Mouse (Mus musculus) hematopoietic stem cell, adult 5-6 weeks (primary cell): ENCODE results near the gene Ptk6. TPM values are rescaled to one million over a fixed set of nuclear protein-coding genes. Genes with fewer than 3 reads are reported as not detected.
"Not testable (repeated sequence)": the region's sequence is repeated elsewhere in the genome, so short reads cannot be mapped to it uniquely, and the experiment has no call there.

Experiments used
- ATAC-seq, 2 experiments: fragments of 125-278 bp in 1 of 2; replicated peaks in 1 of 2; 2 replicates each; pipeline ENCODE4 v1.8.0; 2016 to 2017; ENCODE audit warnings: inconsistent platforms in 2 of 2, mild to moderate bottlenecking in 2 of 2, moderate number of reproducible peaks in 2 of 2, low read depth in 1 of 2, moderate TSS enrichment in 1 of 2; ENCODE audit not compliant: low FRiP score in 2 of 2, poor library complexity in 2 of 2, severe bottlenecking in 2 of 2, insufficient read depth in 1 of 2, low TSS enrichment in 1 of 2
- total RNA-seq: library from RNA; stranded (forward); fragments of 172-1452, 232-1000 nt; gene quantifications from 2 replicates; pipeline ENCODE4 v1.2.3, GENCODE M21; 2017

Gene Ptk6
- total RNA-seq, 1 experiment from 2014 or later: not detected

DNA sequence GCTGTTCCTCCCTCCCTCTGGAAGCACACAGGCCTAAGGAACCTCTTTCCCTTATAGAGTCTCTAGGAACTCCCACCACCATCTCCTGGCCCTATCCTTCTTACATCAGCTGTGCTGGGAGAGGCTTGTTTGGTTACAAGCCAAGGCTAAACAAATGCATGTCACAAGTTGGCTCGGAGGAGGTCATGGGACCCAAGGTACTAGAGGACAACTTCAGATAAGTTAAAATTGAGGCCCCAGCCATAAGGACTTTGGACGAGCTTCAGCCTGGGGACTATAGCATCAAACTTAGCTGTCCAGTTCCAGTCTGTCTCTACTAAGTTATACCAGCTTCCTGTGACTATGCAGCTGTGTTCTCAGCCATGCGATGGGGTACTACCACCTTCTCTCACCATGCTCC, 24.5 kb upstream of the Ptk6 start:
- no peak for ATAC-seq

GRCm38 (mm10) chr2:181224994-181225393, 22.4 kb upstream of the Ptk6 start:
- ATAC-seq: no peak

DNA sequence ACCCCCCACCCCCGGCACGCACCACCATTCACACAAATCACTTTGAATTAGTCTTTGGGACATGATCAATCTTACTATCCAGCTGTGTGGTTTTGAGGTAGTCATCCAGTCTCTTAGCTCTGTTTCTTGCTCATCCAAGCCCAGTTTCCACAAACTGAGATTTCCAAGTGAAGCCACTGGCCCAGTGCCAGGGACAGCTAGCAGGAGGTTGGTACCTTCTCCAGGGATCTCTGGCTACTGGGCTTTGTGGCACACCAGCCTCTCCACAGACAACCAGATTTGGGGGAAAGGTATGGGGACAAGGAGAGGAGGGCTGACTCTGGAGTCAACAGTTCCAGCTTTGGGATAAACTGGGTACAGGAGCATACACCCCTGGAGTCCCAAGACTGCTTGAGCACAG, 17.8 kb upstream of the Ptk6 start:
- ATAC-seq: no peak

- peak; percentile 99 to 100 for ATAC-seq
Measured at GRCm38 (mm10) chr2:181219538-181220216, 17.1 kb upstream of the Ptk6 start, which contains the start of gene Fndc11. TSS of gene Fndc11 (plus strand) at chr2:181220013.

GRCm38 (mm10) chr2:181218881-181219485, 16.4 kb upstream of the Ptk6 start:
- ATAC-seq: no peak

- ATAC-seq: no peak
Measured at GRCm38 (mm10) chr2:181216037-181216436, 13.4 kb upstream of the Ptk6 start.

GRCm38 (mm10) chr2:181213021-181213445, 10.4 kb upstream of the Ptk6 start, which contains the start of gene Srms:
TSS of gene Srms (minus strand) at chr2:181213185.
- peak; percentile 82 to 89 for ATAC-seq

DNA sequence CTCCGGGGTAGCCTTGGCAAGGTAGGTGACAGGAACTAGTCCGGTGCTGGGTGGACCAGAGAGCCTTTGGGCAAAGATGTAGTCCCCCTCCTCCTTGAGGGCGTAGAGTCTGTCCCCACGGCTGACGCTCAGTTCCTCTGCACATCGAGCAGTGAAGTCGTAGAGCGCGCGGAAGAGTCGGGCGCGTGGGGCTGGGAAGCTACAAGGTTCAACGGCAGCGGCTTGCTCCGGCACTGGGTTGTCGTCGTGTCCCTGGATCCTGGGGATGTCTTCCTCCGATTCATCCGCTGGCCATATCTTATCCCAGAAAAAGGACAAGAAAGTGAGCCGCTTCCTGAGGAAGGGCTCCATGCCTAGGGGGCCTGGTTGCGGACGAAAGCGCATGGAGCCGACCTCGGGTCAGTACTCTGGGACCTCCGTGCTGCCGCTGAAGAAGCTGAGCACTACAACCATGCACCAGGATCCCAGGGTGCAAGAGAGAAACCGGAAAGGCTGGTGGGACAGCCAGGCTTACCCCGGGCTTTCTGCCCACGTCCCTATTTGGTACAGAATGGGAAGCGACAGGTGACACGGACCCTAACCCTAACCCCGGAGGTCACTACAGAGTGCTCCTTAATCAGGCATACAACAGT, 9.9 kb upstream of the Ptk6 start:
- peak; percentile 46 to 47; a peak in 3 of 4 replicates for ATAC-seq

DNA sequence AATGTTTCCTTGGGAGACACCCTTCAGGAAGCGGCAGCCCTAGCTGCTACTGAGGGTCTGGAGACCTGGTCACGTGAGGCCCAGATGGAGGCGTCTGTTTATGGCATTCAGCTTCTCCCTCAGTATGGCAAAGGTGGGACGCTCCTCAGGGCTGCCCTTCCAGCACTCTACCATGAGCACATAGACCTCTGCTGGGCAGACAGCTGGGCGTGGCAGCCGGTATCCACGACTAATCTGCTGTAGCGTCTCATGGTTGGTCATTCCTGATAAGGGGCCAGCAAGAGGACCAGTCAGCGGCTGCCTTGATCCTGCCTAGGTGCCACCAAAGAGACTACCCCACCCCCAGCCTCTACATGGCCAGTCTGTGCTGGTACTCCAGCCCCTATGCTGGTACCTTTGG, 3.5 kb upstream of the Ptk6 start:
- ATAC-seq: no peak

DNA sequence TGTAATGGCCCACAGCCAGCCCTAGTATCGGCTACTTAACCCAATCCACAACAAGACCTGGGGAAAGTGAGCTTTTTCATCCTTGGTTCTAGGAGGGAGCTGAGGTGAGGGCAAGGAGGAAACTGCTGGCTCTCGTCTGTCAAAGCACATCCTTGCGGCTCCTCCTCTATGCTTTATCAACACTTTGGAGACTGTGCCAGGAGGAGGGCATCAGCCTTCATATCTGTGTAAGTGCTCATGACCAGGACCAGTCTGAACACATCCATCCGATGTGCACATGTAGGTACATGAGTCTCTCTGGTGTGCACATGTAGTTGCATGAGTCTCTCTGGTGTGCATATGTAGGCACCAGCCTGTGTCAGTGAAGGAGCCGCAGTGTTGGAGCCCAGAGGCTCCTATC, 3.1 kb upstream of the Ptk6 start:
- no peak for ATAC-seq

GRCm38 (mm10) chr2:181202886-181203285, 297 bp upstream of the Ptk6 start:
- no peak for ATAC-seq

GRCm38 (mm10) chr2:181201606-181202005, 983 bp downstream of the Ptk6 start:
- ATAC-seq: no peak

DNA sequence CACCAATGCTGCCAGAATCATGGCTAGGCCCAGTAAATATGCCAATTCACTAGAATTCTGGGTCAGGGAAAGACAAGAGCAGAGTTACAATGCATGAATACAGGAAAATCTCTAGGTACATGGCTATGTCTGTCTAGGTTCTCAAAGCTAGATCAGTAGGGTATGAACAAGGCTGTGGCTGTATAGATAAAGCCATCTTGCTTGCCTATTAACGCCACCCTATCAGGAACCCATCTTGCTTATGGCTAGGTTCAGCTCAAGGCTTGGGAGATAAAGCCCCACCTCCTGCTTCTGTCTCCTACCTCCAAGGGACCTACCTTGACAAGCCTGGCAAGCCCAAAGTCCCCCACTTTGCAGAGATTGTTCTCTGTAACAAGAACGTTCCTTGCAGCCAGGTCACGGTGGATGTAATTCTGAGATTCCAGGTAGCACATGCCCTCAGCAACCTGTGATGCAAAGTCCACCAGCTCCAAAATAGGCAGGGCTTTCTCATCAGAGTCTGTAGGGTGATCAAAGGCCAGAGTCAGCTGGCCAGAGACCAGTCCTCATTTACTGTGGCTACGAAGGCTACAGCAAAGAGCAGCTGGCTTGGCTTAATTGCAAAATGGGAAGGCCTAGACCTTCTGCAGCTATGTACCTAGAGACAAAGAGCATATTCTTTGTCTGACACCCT, 5.8 kb downstream of the Ptk6 start:
- ATAC-seq: no peak

DNA sequence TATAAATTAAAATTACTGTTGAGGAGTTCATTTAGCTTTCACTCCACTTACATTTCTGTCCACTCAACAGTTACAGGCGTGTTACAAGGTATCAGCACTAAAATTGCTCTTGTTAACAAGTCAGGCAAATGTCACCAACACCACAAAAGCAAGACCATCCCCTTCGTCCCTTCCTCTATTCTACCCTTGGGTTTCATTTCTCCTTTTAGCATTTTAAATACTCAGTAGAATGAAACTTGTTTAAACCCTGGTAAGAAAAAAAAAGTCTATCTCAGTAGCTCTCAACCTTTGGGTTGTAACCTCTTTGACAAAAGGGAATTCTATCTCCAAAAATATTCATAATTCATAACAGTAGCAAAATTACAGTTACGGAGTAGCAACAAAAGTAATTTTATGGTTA, 9.5 kb downstream of the Ptk6 start:
- peak in 1 of 2 experiments; percentile 63; a peak in 1 of 4 replicates for ATAC-seq

DNA sequence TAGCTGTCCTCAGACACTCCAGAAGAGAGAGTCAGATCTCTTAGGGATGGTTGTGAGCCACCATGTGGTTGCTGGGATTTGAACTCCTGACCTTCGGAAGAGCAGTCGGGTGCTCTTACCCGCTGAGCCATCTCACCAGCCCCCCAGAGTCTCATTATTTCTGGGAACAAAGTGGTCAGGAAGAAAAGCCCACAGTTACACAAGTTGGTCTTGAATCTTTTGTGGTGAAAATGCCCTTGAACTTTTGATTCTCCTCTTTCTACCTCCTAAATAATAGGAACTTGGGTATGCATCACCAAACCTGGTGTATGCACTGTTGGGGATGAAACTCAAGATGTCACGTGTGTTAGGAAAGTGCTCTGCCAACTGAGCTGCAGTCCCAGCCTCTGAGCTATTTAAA, 10.7 kb downstream of the Ptk6 start:
- ATAC-seq: no peak

DNA sequence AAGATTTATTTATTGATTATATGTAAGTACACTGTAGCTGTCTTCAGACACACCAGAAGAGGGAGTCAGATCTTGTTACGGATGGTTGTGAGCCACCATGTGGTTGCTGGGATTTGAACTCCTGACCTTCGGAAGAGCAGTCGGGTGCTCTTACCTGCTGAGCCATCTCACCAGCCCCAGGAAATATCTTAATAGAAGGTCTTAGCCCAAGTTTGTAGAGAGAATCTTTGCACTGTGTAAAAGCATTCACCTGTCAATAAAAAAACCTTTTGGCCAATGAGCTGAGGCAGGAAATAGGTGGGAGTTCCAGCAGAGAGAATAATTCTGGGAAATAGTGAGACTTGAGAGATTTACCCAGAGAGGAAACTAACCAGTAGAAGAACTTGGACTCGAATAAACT, 11.2 kb downstream of the Ptk6 start:
- not testable (repeated sequence) for ATAC-seq

GRCm38 (mm10) chr2:181189321-181189720, 13.3 kb downstream of the Ptk6 start:
- no peak for ATAC-seq

GRCm38 (mm10) chr2:181188681-181189080, 13.9 kb downstream of the Ptk6 start:
- no peak for ATAC-seq
